Comparison of ENCODE assay signal across 8 mouse cellular contexts in the genomic region with DNA sequence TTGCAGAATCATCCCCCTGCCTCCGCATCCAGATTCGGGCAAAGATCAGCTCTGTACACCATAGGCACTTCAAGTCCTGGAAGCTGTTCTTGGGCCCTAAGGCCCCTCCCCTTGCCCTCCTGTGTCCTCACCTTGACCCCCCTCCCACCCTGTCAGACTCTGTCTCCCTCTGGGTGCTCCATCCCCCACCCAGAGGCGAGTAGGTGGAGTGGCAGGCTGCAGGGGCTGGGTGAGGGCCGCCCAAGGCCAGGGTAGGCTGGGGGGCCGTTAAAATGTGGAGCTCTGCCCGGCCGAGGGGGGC. TPM values are rescaled to one million over a fixed set of nuclear protein-coding genes. Genes with fewer than 3 reads are reported as not detected.
DNase-seq lines count a peak whose midpoint lies in the region; ATAC-seq and TF ChIP-seq lines count a peak whose summit lies in the region.

No protein-coding gene starts in this region.

- peak overlapping the region; percentile 59 for H3K4me3 ChIP-seq in lung, embryonic 14.5 days (ENCODE audit: low read depth, low read length)
- peak overlapping the region; percentile 67 for H3K4me3 ChIP-seq in hindbrain, postnatal 0 days (ENCODE audit: low read length)
- H3K4me3 ChIP-seq in olfactory bulb, adult 2 months (ENCODE audit: insufficient read depth, low read depth, low read length), result peak overlapping the region; percentile 71

- H3K36me3 ChIP-seq in lung, embryonic 14.5 days (ENCODE audit: insufficient read depth), result no peaks in the 10 kb centered on the region
- no peaks in the 10 kb centered on the region for H3K36me3 ChIP-seq in hindbrain, postnatal 0 days (ENCODE audit: insufficient read depth, low read length)

- peak; percentile 41 for DNase-seq in cerebellum, adult 9-10 months
- DNase-seq in cerebellum, adult 11 months, result no peak
- no peak for DNase-seq in lung, embryonic 14.5 days
- no peak for DNase-seq in lung, postnatal 25 days (ENCODE audit: low spot score)
- DNase-seq in hindbrain, postnatal 0 days (ENCODE audit: low spot score), result no peak
- DNase-seq in spleen, postnatal 10 days (ENCODE audit: low spot score in 2 of 2), result no peak
- DNase-seq in adrenal gland, adult 18-20 months (ENCODE audit: low spot score in 2 of 2), result no peak

- peaks cover 4% of the 10 kb centered on the region; the same call in 1 of the 2 replicates for H3K4me1 ChIP-seq in lung, embryonic 14.5 days (ENCODE audit: insufficient read depth)
- H3K4me1 ChIP-seq in hindbrain, postnatal 0 days (ENCODE audit: insufficient read depth, low read length), result peaks cover 10% of the 10 kb centered on the region
- H3K4me1 ChIP-seq in olfactory bulb, adult 2 months (ENCODE audit: control insufficient read depth, insufficient read depth, low read length), result peaks cover 43% of the 10 kb centered on the region

- 9% methylated on average over 7 of the region's 7 CpGs for WGBS in lung, embryonic 14.5 days
- 13% methylated on average over 7 of the region's 7 CpGs for WGBS in hindbrain, postnatal 0 days
- WGBS in olfactory bulb, adult 2 months, result 12% methylated on average over 7 of the region's 7 CpGs

- peak overlapping the region; percentile 99 for H3K4me2 ChIP-seq in lung, embryonic 14.5 days
- H3K4me2 ChIP-seq in hindbrain, postnatal 0 days (ENCODE audit: low read depth, low read length), result peak overlapping the region; percentile 75

- H3K9ac ChIP-seq in lung, embryonic 14.5 days, result peak overlapping the region; percentile 4; the same call in 1 of the 2 replicates
- peak overlapping the region; percentile 77 for H3K9ac ChIP-seq in hindbrain, postnatal 0 days (replicated peaks; ENCODE audit: low read length)

- ATAC-seq in lung, embryonic 14.5 days (ENCODE audit: insufficient read depth), result no peak
- ATAC-seq in hindbrain, postnatal 0 days, result 0 out of 2 replicates have a peak, but pooled peaks have one; percentile 19

- peaks cover 28% of the 10 kb centered on the region for H3K27me3 ChIP-seq in lung, embryonic 14.5 days (ENCODE audit: insufficient read depth, low read length)
- 0 out of 2 replicates have a peak, but pooled peaks cover under 1% of the 10 kb centered on the region for H3K27me3 ChIP-seq in hindbrain, postnatal 0 days (ENCODE audit: insufficient read depth, low read length)

- no peaks in the 10 kb centered on the region for H3K9me3 ChIP-seq in lung, embryonic 14.5 days (ENCODE audit: low read depth, low read length)
- no peaks in the 10 kb centered on the region for H3K9me3 ChIP-seq in hindbrain, postnatal 0 days (ENCODE audit: low read length)

- no peak for TF ChIP-seq CTCF in lung, embryonic 14.5 days (IDR thresholded peaks at IDR 0.05; ENCODE audit: low read depth)
- TF ChIP-seq CTCF in hindbrain, postnatal 0 days (IDR thresholded peaks at IDR 0.05; ENCODE audit: low read depth), result no peak
- no peak for TF ChIP-seq CTCF in olfactory bulb, adult 2 months (IDR thresholded peaks at IDR 0.05; ENCODE audit: insufficient read depth, low read depth, low read length)

- H3K27ac ChIP-seq in lung, embryonic 14.5 days (ENCODE audit: low read depth), result no peak overlapping the region
- no peak overlapping the region for H3K27ac ChIP-seq in hindbrain, postnatal 0 days
- H3K27ac ChIP-seq in olfactory bulb, adult 2 months (ENCODE audit: insufficient read depth, low read depth, low read length), result peak overlapping the region; percentile 92

- TF ChIP-seq POLR2A in olfactory bulb, adult 2 months (IDR thresholded peaks at IDR 0.05; ENCODE audit: insufficient read depth, low read depth, low read length), result 0 out of 2 replicates have a peak, but pooled peaks have one; percentile 16

RNA-seq across cellular contexts. Expression of a gene that starts 1.4 kb away (rescaled TPM):
- 1.9 and 3.0 TPM in 2 replicates for polyA plus RNA-seq in lung, embryonic 14.5 days (2014; fragmentation: Nextera tagmentation; extraction: Ambion mirVana)
- 106 and 127 TPM in 2 replicates for total RNA-seq in hindbrain, postnatal 0 days (2014; rRNA removed)
- 7.4 and 8.7 TPM in 2 replicates for polyA plus RNA-seq in hindbrain, postnatal 0 days (2015; fragmentation: Nextera tagmentation; extraction: Ambion mirVana)
- not detected in 2 replicates for polyA plus RNA-seq in olfactory bulb, adult 2 months (2012; ENCODE audit: insufficient read depth, insufficient read length, low replicate concordance, missing spikeins)
- 10 to 100 TPM; 10.6 to 12.0 TPM for total RNA-seq in adrenal gland, adult 18-20 months (2021)
